Mouse (Mus musculus) testis, adult 2 months (tissue): ENCODE data around the gene Nhlrc4. TPM values are rescaled to one million over a fixed set of nuclear protein-coding genes. Genes with fewer than 3 reads are reported as not detected.
A peak's percentile ranks its signal among the peaks of the same experiment; 100 is the strongest.

Experiments used
- H3K27ac ChIP-seq: fragments of 200-500 bp; 2 replicates; pipeline ENCODE4 v1.5.1; 2012; ENCODE audit warnings: low read depth, low read length; ENCODE audit not compliant: control insufficient read depth, insufficient read depth
- H3K27me3 ChIP-seq: fragments of 200-500 bp; 2 replicates; pipeline ENCODE4 v1.6.1; 2012; ENCODE audit warnings: mild to moderate bottlenecking, low read length, moderate library complexity; ENCODE audit not compliant: control insufficient read depth, insufficient read depth
- H3K36me3 ChIP-seq: fragments of 200-500 bp; 2 replicates; pipeline ENCODE4 v1.6.1; 2012; ENCODE audit warnings: mild to moderate bottlenecking, low read length; ENCODE audit not compliant: control insufficient read depth, insufficient read depth
- H3K4me1 ChIP-seq: fragments of 200-500 bp; 2 replicates; pipeline ENCODE4 v1.6.1; 2012; ENCODE audit warnings: low read length; ENCODE audit not compliant: control insufficient read depth, insufficient read depth
- H3K4me3 ChIP-seq: fragments of 200-500 bp; 2 replicates; pipeline ENCODE4 v1.5.1; 2012; ENCODE audit warnings: low read depth, mild to moderate bottlenecking, low read length, moderate library complexity, mixed read lengths; ENCODE audit not compliant: control insufficient read depth
- CTCF ChIP-seq: fragments of 200-500 bp; IDR thresholded peaks from 2 replicates; pipeline ENCODE4 v1.5.1; 2012; ENCODE audit warnings: low read depth, mild to moderate bottlenecking, inconsistent platforms, low read length, moderate library complexity; ENCODE audit not compliant: control insufficient read depth, insufficient read depth, insufficient replicate concordance
- POLR2A ChIP-seq: fragments of 200-500 bp; IDR thresholded peaks from 2 replicates; pipeline ENCODE4 v1.6.1; 2012; ENCODE audit warnings: low read depth, mild to moderate bottlenecking, inconsistent platforms, low read length, moderate library complexity; ENCODE audit not compliant: control insufficient read depth
- polyA plus RNA-seq: library from polyadenylated mRNA; depleted of rRNA; stranded (reverse); fragments of >200 nt; gene quantifications from 2 replicates; pipeline ENCODE4 v1.2.3, GENCODE M21; 2012

Nhlrc4 gene
- polyA plus RNA-seq, 1 experiment, result 0.40 TPM

- H3K27ac ChIP-seq, result no peak overlapping the region
- no peak overlapping the region for H3K4me3 ChIP-seq
- TF ChIP-seq POLR2A (no peak), CTCF (no peak)
- H3K27me3 ChIP-seq, result no peaks in the 10 kb centered on the region
- peaks cover 3% of the 10 kb centered on the region for H3K4me1 ChIP-seq
- H3K36me3 ChIP-seq, result no peaks in the 10 kb centered on the region
Observed at GRCm38 (mm10) chr17:25956631-25957030, 11.9 kb upstream of the Nhlrc4 start.

- Histone ChIP-seq H3K36me3 (no peaks in the 10 kb centered on the region), H3K27ac (no peak overlapping the region), H3K4me1 (peaks cover 3% of the 10 kb centered on the region), H3K27me3 (no peaks in the 10 kb centered on the region), H3K4me3 (no peak overlapping the region)
- TF ChIP-seq CTCF (no peak), POLR2A (no peak)
Observed at GRCm38 (mm10) chr17:25956201-25956600, 11.4 kb upstream of the Nhlrc4 start.

GRCm38 (mm10) chr17:25955736-25956135 lies 11.0 kb upstream of the Nhlrc4 start:
- Histone ChIP-seq H3K27me3 (no peaks in the 10 kb centered on the region), H3K4me3 (no peak overlapping the region), H3K4me1 (peaks cover 3% of the 10 kb centered on the region), H3K36me3 (no peaks in the 10 kb centered on the region), H3K27ac (no peak overlapping the region)
- TF ChIP-seq CTCF, result no peak
- TF ChIP-seq POLR2A, result no peak

GRCm38 (mm10) chr17:25954671-25955070 lies 9.9 kb upstream of the Nhlrc4 start:
- no peaks in the 10 kb centered on the region for H3K36me3 ChIP-seq
- H3K27ac ChIP-seq, result no peak overlapping the region
- no peaks in the 10 kb centered on the region for H3K27me3 ChIP-seq
- peaks cover 3% of the 10 kb centered on the region for H3K4me1 ChIP-seq
- H3K4me3 ChIP-seq, result no peak overlapping the region
- TF ChIP-seq POLR2A (no peak), CTCF (no peak)

- Histone ChIP-seq H3K27ac (no peak overlapping the region), H3K4me3 (no peak overlapping the region), H3K4me1 (peaks cover 3% of the 10 kb centered on the region), H3K36me3 (no peaks in the 10 kb centered on the region), H3K27me3 (no peaks in the 10 kb centered on the region)
- no peak for TF ChIP-seq CTCF
- no peak for TF ChIP-seq POLR2A
Observed at GRCm38 (mm10) chr17:25953161-25953560, 8.4 kb upstream of the Nhlrc4 start.

- Histone ChIP-seq H3K4me3 (peak within 1 kb of the TSS; percentile 30), H3K4me1 (peaks cover 3% of the 10 kb centered on the region), H3K27me3 (no peaks in the 10 kb centered on the region), H3K27ac (no peak within 1 kb of the TSS), H3K36me3 (no peaks in the 10 kb centered on the region)
- no peak for TF ChIP-seq POLR2A
- TF ChIP-seq CTCF, result no peak
Observed at GRCm38 (mm10) chr17:25951803-25952623, 7.3 kb upstream of the Nhlrc4 start, which contains the start of gene A930017K11Rik. A930017K11Rik (minus strand) TSS chr17:25952565.

- peaks cover 3% of the 10 kb centered on the region for H3K4me1 ChIP-seq
- H3K4me3 ChIP-seq, result peak overlapping the region; percentile 30
- no peaks in the 10 kb centered on the region for H3K27me3 ChIP-seq
- no peak overlapping the region for H3K27ac ChIP-seq
- no peaks in the 10 kb centered on the region for H3K36me3 ChIP-seq
- no peak for TF ChIP-seq POLR2A
- TF ChIP-seq CTCF, result no peak
Observed at GRCm38 (mm10) chr17:25951225-25951802, 6.6 kb upstream of the Nhlrc4 start.
